Mouse (Mus musculus) macrophage (primary cell): ENCODE data around the gene 2900011O08Rik. TPM values are rescaled to one million over a fixed set of nuclear protein-coding genes. Genes with fewer than 3 reads are reported as not detected.
A peak's percentile ranks its signal among the peaks of the same experiment; 100 is the strongest.

ENCODE experiments used
- H3K27ac ChIP-seq: fragments of 350-480 bp; formaldehyde crosslinking; 2 replicates; pipeline ENCODE4 v1.9.0; 2021
- H3K36me3 ChIP-seq: fragments of 350-480 bp; formaldehyde crosslinking; 2 replicates; pipeline ENCODE4 v1.9.0; 2021; ENCODE audit errors: inconsistent target
- H3K4me3 ChIP-seq: fragments of 350-480 bp; formaldehyde crosslinking; 2 replicates; pipeline ENCODE4 v1.9.0; 2021; ENCODE audit errors: inconsistent target
- H3K79me2 ChIP-seq: fragments of 350-480 bp; formaldehyde crosslinking; 2 replicates; pipeline ENCODE4 v1.9.0; 2021; ENCODE audit errors: inconsistent target
- WGBS: methylation state at CpG from one replicate; pipeline ENCODE4 v1.1.7; 2026; ENCODE audit warnings: inconsistent platforms; ENCODE audit not compliant: missing documents; 5-methylcytosine and 5-hydroxymethylcytosine counted together
- polyA plus RNA-seq: library from polyadenylated mRNA; stranded (reverse); fragments of 250-400 nt; gene quantifications from 3 replicates; pipeline ENCODE4 v1.2.4, GENCODE M21; 2018; ENCODE audit warnings: inconsistent platforms

2900011O08Rik gene
- polyA plus RNA-seq, 1 experiment from 2014 or later: not detected

DNA sequence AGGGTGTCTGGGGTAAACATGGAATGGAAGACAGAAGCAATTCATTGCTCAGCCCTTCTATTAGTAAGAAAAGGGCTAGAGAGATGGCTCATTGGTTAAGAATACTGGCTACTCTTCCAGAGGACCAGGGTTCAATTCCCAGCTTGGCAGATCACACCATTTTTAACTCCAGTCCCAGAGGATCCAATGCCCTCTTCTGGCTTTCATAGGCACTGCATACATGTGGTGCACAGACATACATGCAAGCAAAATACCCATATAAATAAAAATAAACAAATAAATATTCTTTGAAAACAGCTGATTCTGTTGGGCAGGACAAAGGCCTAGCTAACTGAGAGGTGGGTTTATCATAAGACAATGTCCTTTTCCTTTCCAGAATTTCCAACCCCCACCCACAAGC is 136.2 kb downstream of the 2900011O08Rik start:
- Histone ChIP-seq H3K36me3 (peaks cover 43% of the 10 kb centered on the region), H3K4me3 (no peak overlapping the region), H3K79me2 (peaks cover 8% of the 10 kb centered on the region; the same call in 1 of the 2 replicates), H3K27ac (peak overlapping the region; percentile 65)

DNA sequence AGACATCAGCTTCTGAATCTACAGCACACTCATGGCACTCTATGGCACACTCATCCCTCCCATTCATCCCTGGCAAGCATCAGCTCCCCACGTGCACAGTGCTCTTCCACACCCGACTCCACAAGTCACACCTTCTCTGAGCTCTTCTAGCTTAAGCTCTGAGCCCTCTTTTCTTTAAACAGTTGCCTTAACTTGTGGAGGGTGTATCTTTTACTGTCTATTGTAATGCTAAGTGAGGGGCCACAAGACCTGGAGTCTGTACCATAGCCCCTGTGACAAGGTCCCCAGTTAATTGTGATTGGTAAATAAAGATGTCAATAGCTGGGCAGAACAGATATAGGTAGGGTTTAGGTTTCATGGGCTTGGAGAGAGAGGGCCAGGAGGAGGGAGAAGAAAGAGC is 137.5 kb downstream of the 2900011O08Rik start:
- 85% methylated on average over 2 of the region's 2 CpGs for WGBS
- Histone ChIP-seq H3K79me2 (peaks cover 8% of the 10 kb centered on the region; the same call in 1 of the 2 replicates), H3K4me3 (no peak overlapping the region), H3K36me3 (peaks cover 47% of the 10 kb centered on the region), H3K27ac (peak overlapping the region; percentile 65)

DNA sequence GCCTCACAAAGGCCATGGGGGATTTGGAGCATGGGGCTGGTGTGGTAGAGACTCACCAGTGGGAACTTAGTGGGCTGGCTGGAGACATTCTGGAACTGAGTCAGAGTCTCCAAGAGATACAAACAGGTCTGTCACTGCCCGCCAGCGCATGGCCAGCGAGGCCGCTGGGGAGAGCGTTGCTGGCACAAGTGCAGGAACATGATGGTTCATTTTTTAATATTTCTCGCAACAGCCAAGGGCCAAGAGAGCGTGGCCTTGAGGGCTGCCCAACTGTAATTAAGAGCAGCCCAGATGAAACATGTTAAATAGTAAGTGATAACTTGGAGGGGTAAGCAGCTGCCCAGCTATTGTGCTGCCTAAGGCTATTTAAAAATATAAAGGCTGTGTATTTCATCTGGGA is 138.3 kb downstream of the 2900011O08Rik start:
- no peak overlapping the region; the same call in 1 of the 2 replicates for H3K27ac ChIP-seq
- WGBS: 99% methylated on average over 7 of the region's 7 CpGs
- H3K79me2 ChIP-seq: peaks cover 8% of the 10 kb centered on the region; the same call in 1 of the 2 replicates
- H3K36me3 ChIP-seq: peaks cover 47% of the 10 kb centered on the region
- H3K4me3 ChIP-seq: no peak overlapping the region

DNA sequence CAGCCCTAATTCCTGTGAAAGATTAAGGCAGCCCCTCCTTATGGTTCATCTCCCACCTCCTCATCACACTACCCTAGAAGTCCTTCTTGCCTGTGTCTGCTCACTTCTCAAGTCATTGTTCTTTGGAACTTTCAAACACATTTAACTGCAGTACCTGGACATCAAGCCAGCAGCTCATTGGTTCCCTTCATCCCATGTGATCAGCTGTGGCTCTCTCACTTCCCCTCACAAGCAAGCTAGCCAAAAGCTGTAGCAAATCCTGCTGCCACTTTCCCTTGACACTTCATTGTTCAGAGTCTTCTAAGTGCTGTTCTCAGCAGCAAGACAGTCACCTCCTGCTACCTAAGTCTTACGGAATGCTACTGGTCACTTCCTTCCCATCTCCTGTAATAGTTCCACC is 138.8 kb downstream of the 2900011O08Rik start:
- whole genome bisulfite sequencing: 67% methylated on average over 1 of the region's 1 CpGs
- peaks cover 47% of the 10 kb centered on the region for H3K36me3 ChIP-seq
- peak overlapping the region; percentile 8; the same call in 1 of the 2 replicates for H3K27ac ChIP-seq
- H3K79me2 ChIP-seq: peaks cover 8% of the 10 kb centered on the region; the same call in 1 of the 2 replicates
- H3K4me3 ChIP-seq: no peak overlapping the region

DNA sequence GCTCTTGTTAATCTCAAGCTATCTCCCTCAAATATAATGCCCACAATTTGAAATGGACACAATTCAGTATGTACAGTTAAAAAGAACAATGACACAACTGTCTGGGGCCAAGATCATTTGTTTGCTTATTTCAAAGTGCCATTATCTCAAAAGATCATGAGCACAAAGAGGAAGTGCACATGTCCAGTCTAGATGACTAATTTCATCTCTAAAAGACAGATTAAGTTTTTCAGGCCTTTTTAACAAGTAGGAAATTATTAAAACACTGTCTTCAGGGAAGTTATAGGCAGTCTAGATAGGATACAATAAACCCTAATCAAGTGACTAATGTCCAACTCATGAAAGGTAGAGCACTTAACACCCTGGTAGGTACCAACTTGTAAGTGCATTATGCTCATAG is 142.6 kb downstream of the 2900011O08Rik start:
- H3K79me2 ChIP-seq: peaks cover 7% of the 10 kb centered on the region; the same call in 1 of the 2 replicates

DNA sequence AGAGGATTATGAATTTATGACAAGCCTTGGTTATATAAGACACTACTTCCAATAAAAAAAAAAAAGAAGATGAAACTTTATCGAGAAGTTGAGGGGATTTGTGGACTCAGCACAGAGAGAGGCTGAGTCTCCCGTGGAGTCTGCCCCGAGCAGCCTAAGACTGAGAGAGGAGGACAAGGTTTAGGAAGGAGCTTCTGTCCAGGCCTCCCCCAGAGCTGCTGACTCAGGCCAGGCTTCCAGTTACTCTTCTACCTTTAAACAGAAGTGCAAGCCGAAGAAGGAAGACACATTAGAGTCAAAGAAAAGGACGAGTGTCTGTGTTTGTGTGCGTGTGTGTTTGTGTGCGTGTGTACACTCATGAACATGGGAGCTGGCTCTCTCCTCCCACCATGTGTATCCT is 144.4 kb downstream of the 2900011O08Rik start:
- H3K36me3 ChIP-seq: peaks cover 39% of the 10 kb centered on the region
- H3K79me2 ChIP-seq: peaks cover 7% of the 10 kb centered on the region; the same call in 1 of the 2 replicates
- WGBS: 98% methylated on average over 7 of the region's 7 CpGs
- H3K4me3 ChIP-seq: no peak overlapping the region
- peak overlapping the region; percentile 97 for H3K27ac ChIP-seq

More for the DNA sequence above, 142.6 kb downstream of the 2900011O08Rik start:
- H3K36me3 ChIP-seq: peaks cover 39% of the 10 kb centered on the region
- H3K27ac ChIP-seq: peak overlapping the region; percentile 80
- H3K4me3 ChIP-seq: no peak overlapping the region

DNA sequence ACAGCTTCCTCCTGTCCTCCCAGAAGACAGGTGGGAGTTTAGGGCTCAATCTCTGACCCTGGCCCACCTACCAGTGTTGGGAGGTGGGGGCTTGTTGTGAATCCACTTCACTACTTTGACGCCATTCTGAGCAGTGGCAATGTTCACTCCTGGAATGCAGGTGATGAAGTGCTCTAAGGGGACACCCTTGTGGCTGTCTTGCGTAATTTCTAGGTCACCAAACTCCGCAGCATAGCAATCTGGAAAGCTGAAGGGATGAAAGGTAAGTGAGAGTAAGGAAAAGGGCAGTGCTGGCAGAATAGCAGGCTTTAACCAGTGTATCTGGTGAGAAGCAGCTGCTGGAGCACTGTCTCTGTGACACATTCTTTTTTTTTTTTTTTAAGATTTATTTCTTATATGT is 145.0 kb downstream of the 2900011O08Rik start:
- 93% methylated on average over 3 of the region's 3 CpGs for WGBS
- peaks cover 7% of the 10 kb centered on the region; the same call in 1 of the 2 replicates for H3K79me2 ChIP-seq
- H3K27ac ChIP-seq: peak overlapping the region; percentile 97
- peaks cover 34% of the 10 kb centered on the region for H3K36me3 ChIP-seq
- H3K4me3 ChIP-seq: no peak overlapping the region

DNA sequence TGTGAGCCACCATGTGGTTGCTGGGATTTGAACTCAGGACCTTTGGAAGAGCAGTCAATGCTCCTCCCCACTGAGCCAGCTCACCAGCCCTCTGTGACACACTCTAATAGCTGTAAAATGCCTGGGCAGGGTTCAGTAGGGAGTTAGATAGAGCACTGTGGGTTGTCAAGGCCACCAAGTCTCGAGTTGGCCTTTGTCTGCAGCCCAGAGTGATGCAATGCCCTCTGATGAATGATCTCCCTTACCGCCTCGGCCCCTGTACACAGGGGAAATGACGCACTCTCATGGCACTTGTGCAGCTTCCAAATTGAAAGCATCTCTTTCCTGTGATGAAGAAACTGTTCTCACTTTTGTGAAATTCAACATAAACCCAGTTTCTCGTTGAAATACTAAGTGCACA is 145.4 kb downstream of the 2900011O08Rik start:
- 9% methylated on average over 5 of the region's 5 CpGs for WGBS
- Histone ChIP-seq H3K36me3 (peaks cover 29% of the 10 kb centered on the region), H3K27ac (peak overlapping the region; percentile 97), H3K4me3 (no peak overlapping the region), H3K79me2 (peaks cover 7% of the 10 kb centered on the region; the same call in 1 of the 2 replicates)

DNA sequence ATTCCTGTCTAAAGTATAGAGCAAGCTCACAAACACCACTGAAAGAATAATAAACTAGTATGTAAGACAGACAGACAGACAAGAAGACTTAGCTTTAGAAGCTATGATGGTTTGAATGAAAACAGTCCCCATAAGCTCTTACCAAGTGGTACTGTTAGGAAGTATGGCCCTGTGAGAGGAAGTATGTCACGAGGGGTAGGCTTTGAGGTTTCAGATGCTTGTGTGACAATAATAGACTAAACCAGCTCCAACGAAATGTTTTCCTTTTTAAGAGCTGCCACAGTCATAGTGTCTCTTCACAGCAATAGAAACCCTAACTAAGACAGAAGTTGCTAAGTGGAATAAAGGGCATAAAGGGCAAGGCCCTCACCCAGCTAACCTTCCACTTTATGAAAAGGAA is 148.6 kb downstream of the 2900011O08Rik start:
- Histone ChIP-seq H3K4me3 (no peak overlapping the region), H3K36me3 (peaks cover 23% of the 10 kb centered on the region), H3K79me2 (peaks cover 13% of the 10 kb centered on the region; the same call in 1 of the 2 replicates), H3K27ac (peak overlapping the region; percentile 97)
- 0% methylated on average over 2 of the region's 2 CpGs for WGBS

DNA sequence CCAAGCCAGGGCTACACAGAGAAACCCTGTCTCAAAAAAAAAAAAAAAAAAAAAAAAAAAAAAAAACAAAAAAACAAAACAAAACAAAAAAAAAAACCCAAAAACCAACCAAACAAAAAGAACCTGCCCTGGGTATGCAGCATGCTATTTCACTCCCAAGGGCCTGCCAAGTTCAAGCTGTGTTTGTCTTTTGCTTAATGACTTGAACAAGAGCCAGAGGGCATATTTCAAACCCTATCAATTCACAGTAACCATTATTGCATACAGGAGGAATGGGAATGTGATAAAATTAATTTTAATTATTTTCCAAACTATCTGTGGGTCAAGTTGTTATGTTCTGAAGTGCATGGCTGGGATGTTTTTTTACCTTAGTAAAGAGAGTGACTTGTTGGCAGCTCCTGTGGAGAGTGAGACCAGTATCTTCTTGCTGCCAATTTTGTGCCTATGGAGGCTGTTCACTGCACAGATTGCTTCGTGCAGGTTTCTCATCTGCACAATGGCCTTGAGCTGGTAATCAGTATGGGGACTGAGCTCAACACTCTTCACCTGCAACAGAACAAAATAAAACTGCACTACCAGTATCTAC is 151.7 kb downstream of the 2900011O08Rik start:
- H3K27ac ChIP-seq: no peak overlapping the region

DNA sequence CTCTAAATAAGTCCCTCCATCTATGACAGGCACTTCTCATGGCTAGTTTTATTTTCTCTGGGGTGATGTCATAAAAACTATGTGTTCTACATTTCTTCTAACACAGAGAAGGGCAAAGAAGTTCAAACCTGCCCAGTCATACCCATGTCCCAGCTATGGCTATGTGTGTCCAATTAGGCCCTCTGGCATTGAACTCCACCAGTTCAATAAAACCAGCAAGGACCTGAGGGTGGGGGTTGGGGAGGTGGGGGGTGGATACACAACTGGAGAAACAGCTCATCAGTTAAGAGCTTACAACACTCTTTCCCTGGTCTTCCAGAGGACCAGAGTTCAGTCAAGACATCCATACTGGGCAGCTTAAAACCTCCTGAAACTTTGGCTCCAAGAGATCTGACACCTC is 152.7 kb downstream of the 2900011O08Rik start:
- no peak overlapping the region for H3K4me3 ChIP-seq

More for the DNA sequence above, 151.7 kb downstream of the 2900011O08Rik start:
- Histone ChIP-seq H3K79me2 (peaks cover 9% of the 10 kb centered on the region; the same call in 1 of the 2 replicates), H3K36me3 (peaks cover 39% of the 10 kb centered on the region), H3K4me3 (no peak overlapping the region)
- 89% methylated on average over 1 of the region's 1 CpGs for WGBS

DNA sequence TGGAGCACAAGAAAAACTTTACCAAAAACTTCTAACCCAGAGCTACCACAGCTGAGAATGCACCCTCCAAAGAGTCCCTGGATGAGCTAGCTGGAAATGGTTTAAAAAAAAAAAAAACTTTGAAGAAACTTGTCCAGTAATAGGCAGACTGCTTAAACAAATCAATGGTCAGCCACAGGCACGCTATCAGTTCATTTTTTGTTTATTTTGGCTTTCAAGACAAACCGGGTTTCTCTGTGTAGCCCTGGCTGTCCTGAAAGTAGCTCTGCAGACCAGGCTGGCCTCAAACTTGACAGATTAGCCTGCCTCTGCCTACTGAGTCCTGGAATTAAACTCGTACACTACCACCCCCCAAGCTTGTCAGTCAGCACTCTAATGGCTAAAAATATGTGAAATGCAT is 156.9 kb downstream of the 2900011O08Rik start:
- peaks cover 4% of the 10 kb centered on the region; the same call in 1 of the 2 replicates for H3K79me2 ChIP-seq
- no peak overlapping the region for H3K4me3 ChIP-seq
- H3K36me3 ChIP-seq: peaks cover 84% of the 10 kb centered on the region
- no peak overlapping the region for H3K27ac ChIP-seq
- WGBS: 90% methylated on average over 3 of the region's 3 CpGs

More for the DNA sequence above, 152.7 kb downstream of the 2900011O08Rik start:
- H3K27ac ChIP-seq: no peak overlapping the region
- H3K79me2 ChIP-seq: peaks cover 6% of the 10 kb centered on the region; the same call in 1 of the 2 replicates
- H3K36me3 ChIP-seq: peaks cover 49% of the 10 kb centered on the region

DNA sequence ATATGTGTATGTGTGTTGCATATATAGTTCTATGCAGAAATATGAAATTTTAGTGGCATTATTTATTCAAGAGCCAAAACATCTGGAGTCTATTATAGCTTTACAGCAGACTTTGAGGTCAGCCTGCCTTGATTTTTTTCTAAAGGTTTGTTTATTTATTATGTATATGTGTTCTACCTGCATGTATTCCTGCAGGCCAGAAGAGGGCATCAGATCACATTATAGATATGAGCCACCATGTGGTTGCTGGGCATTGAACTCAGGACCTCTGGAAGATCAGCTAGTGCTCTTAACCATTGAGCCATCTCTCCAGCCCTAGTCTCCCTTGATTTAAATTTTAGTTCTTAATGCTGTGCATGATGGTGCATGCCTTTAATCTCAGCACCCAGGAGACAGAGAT is 161.3 kb downstream of the 2900011O08Rik start:
- Histone ChIP-seq H3K79me2 (peaks cover 26% of the 10 kb centered on the region; the same call in 1 of the 2 replicates), H3K4me3 (no peak overlapping the region), H3K27ac (no peak overlapping the region), H3K36me3 (peaks cover 91% of the 10 kb centered on the region)
